Mouse (Mus musculus) midbrain, embryonic 15.5 days (tissue): ENCODE measurements at regions not wholly inside any gene's neighbourhood (a gene's known extent, or its start where the extent isn't known, plus 50 kb on each side); places are given as distances from the start of the nearest gene placed in this dataset.

Source experiments
- ATAC-seq: fragments of 200-750 bp; cut with Nextera tagmentation; replicated peaks from 2 replicates; pipeline ENCODE4 v1.8.0; 2017; ENCODE audit warnings: moderate TSS enrichment
- H3K27ac ChIP-seq: fragments of 300-500 bp; sonication (generic); 2 replicates; pipeline ENCODE4 v1.5.1; 2015; ENCODE audit warnings: mild to moderate bottlenecking, inconsistent platforms
- H3K27me3 ChIP-seq: fragments of 300-500 bp; sonication (generic); replicated peaks from 2 replicates; pipeline ENCODE4 v1.6.1; 2015; ENCODE audit warnings: inconsistent platforms
- H3K36me3 ChIP-seq: fragments of 300-500 bp; sonication (generic); replicated peaks from 2 replicates; pipeline ENCODE4 v1.6.1; 2015; ENCODE audit warnings: inconsistent platforms
- H3K4me1 ChIP-seq: fragments of 300-500 bp; sonication (generic); 2 replicates; pipeline ENCODE4 v1.6.1; 2015; ENCODE audit warnings: inconsistent platforms
- H3K4me2 ChIP-seq: fragments of 300-500 bp; sonication (generic); 2 replicates; pipeline ENCODE4 v1.6.1; 2015; ENCODE audit warnings: inconsistent platforms, mild to moderate bottlenecking, moderate library complexity
- H3K4me3 ChIP-seq: fragments of 300-500 bp; sonication (generic); 2 replicates; pipeline ENCODE4 v1.5.1; 2015; ENCODE audit warnings: mild to moderate bottlenecking, inconsistent platforms
- H3K9ac ChIP-seq: fragments of 300-500 bp; sonication (generic); 2 replicates; pipeline ENCODE4 v1.6.1; 2015; ENCODE audit warnings: mild to moderate bottlenecking, inconsistent platforms
- H3K9me3 ChIP-seq: fragments of 300-500 bp; sonication (generic); 2 replicates; pipeline ENCODE4 v1.6.1; 2016; ENCODE audit warnings: inconsistent platforms
- WGBS: fragments of 180-500 bp; shearing (Covaris S2); methylation state at CpG from one replicate; pipeline ENCODE4 v1.1.7; 2015; ENCODE audit warnings: mixed read lengths; 5-methylcytosine and 5-hydroxymethylcytosine counted together

- Histone ChIP-seq H3K4me1 (peaks cover 27% of the 10 kb centered on the region), H3K27me3 (no peaks in the 10 kb centered on the region), H3K4me2 (no peak overlapping the region), H3K9ac (no peak overlapping the region), H3K27ac (no peak overlapping the region), H3K9me3 (no peaks in the 10 kb centered on the region), H3K36me3 (no peaks in the 10 kb centered on the region), H3K4me3 (no peak overlapping the region)
- ATAC-seq: peak; percentile 65; the same call in 1 of the 2 replicates
- WGBS: 55% methylated on average over 11 of the region's 11 CpGs
Measured at GRCm38 (mm10) chr4:106103750-106104635, 212.0 kb upstream of the Usp24 start.

- no peaks in the 10 kb centered on the region for H3K9me3 ChIP-seq
- no peaks in the 10 kb centered on the region for H3K4me1 ChIP-seq
- H3K9ac ChIP-seq: no peak overlapping the region
- no peak for ATAC-seq
- no peak overlapping the region for H3K27ac ChIP-seq
- H3K4me2 ChIP-seq: no peak overlapping the region
- H3K27me3 ChIP-seq: no peaks in the 10 kb centered on the region
- no peaks in the 10 kb centered on the region for H3K36me3 ChIP-seq
- no peak overlapping the region for H3K4me3 ChIP-seq
Measured at GRCm38 (mm10) chr4:106112981-106113380, 203.0 kb upstream of the Usp24 start.

GRCm38 (mm10) chr4:106113747-106114146 lies 202.3 kb upstream of the Usp24 start:
- H3K9ac ChIP-seq: no peak overlapping the region
- no peak overlapping the region for H3K27ac ChIP-seq
- ATAC-seq: no peak
- no peaks in the 10 kb centered on the region for H3K27me3 ChIP-seq
- H3K36me3 ChIP-seq: no peaks in the 10 kb centered on the region
- H3K9me3 ChIP-seq: no peaks in the 10 kb centered on the region
- H3K4me2 ChIP-seq: no peak overlapping the region
- H3K4me1 ChIP-seq: no peaks in the 10 kb centered on the region
- no peak overlapping the region for H3K4me3 ChIP-seq

GRCm38 (mm10) chr4:106116611-106117010 lies 199.4 kb upstream of the Usp24 start:
- no peak overlapping the region for H3K9ac ChIP-seq
- no peak overlapping the region for H3K4me3 ChIP-seq
- H3K27me3 ChIP-seq: no peaks in the 10 kb centered on the region
- WGBS: 74% methylated on average over 7 of the region's 7 CpGs
- H3K36me3 ChIP-seq: no peaks in the 10 kb centered on the region
- H3K4me2 ChIP-seq: no peak overlapping the region
- no peaks in the 10 kb centered on the region for H3K4me1 ChIP-seq
- no peaks in the 10 kb centered on the region for H3K9me3 ChIP-seq
- no peak for ATAC-seq
- no peak overlapping the region for H3K27ac ChIP-seq

- no peak overlapping the region for H3K9ac ChIP-seq
- ATAC-seq: no peak
- no peaks in the 10 kb centered on the region for H3K9me3 ChIP-seq
- no peak overlapping the region for H3K4me2 ChIP-seq
- H3K4me1 ChIP-seq: no peaks in the 10 kb centered on the region
- no peak overlapping the region for H3K27ac ChIP-seq
- H3K4me3 ChIP-seq: no peak overlapping the region
- no peaks in the 10 kb centered on the region for H3K27me3 ChIP-seq
- no peaks in the 10 kb centered on the region for H3K36me3 ChIP-seq
- WGBS: 89% methylated on average over 1 of the region's 1 CpGs
Measured at GRCm38 (mm10) chr4:106121306-106121705, 194.7 kb upstream of the Usp24 start.

GRCm38 (mm10) chr4:106123038-106123654 lies 192.9 kb upstream of the Usp24 start:
- no peak overlapping the region for H3K27ac ChIP-seq
- no peak overlapping the region for H3K9ac ChIP-seq
- no peaks in the 10 kb centered on the region for H3K36me3 ChIP-seq
- no peak for ATAC-seq
- no peaks in the 10 kb centered on the region for H3K27me3 ChIP-seq
- H3K4me3 ChIP-seq: no peak overlapping the region
- WGBS: 88% methylated on average over 8 of the region's 8 CpGs
- no peak overlapping the region for H3K4me2 ChIP-seq
- H3K4me1 ChIP-seq: no peaks in the 10 kb centered on the region
- no peaks in the 10 kb centered on the region for H3K9me3 ChIP-seq

GRCm38 (mm10) chr4:106127199-106127598 lies 188.8 kb upstream of the Usp24 start:
- H3K9ac ChIP-seq: no peak overlapping the region
- ATAC-seq: no peak
- H3K36me3 ChIP-seq: no peaks in the 10 kb centered on the region
- no peak overlapping the region for H3K4me3 ChIP-seq
- WGBS: 24% methylated on average over 5 of the region's 5 CpGs
- H3K4me1 ChIP-seq: no peaks in the 10 kb centered on the region
- no peaks in the 10 kb centered on the region for H3K9me3 ChIP-seq
- H3K27ac ChIP-seq: no peak overlapping the region
- no peaks in the 10 kb centered on the region for H3K27me3 ChIP-seq
- no peak overlapping the region for H3K4me2 ChIP-seq

- Histone ChIP-seq H3K27ac (no peak overlapping the region), H3K9me3 (no peaks in the 10 kb centered on the region), H3K36me3 (no peaks in the 10 kb centered on the region), H3K4me3 (no peak overlapping the region), H3K4me1 (no peaks in the 10 kb centered on the region), H3K4me2 (no peak overlapping the region), H3K9ac (no peak overlapping the region), H3K27me3 (no peaks in the 10 kb centered on the region)
- 51% methylated on average over 7 of the region's 7 CpGs for WGBS
- ATAC-seq: no peak
Measured at GRCm38 (mm10) chr4:106127641-106128040, 188.4 kb upstream of the Usp24 start.

- Histone ChIP-seq H3K27ac (no peak overlapping the region), H3K4me3 (no peak overlapping the region), H3K27me3 (no peaks in the 10 kb centered on the region), H3K9ac (no peak overlapping the region), H3K4me1 (no peaks in the 10 kb centered on the region), H3K4me2 (no peak overlapping the region), H3K9me3 (no peaks in the 10 kb centered on the region), H3K36me3 (no peaks in the 10 kb centered on the region)
- ATAC-seq: no peak
- 84% methylated on average over 7 of the region's 7 CpGs for WGBS
Measured at GRCm38 (mm10) chr4:106129327-106129726, 186.7 kb upstream of the Usp24 start.

GRCm38 (mm10) chr4:106129803-106130202 lies 186.2 kb upstream of the Usp24 start:
- no peak overlapping the region for H3K4me2 ChIP-seq
- ATAC-seq: no peak

GRCm38 (mm10) chr4:106133746-106134730 lies 182.0 kb upstream of the Usp24 start:
- H3K4me2 ChIP-seq: no peak overlapping the region
- WGBS: 53% methylated on average over 10 of the region's 10 CpGs
- no peaks in the 10 kb centered on the region for H3K4me1 ChIP-seq
- no peaks in the 10 kb centered on the region for H3K36me3 ChIP-seq
- no peak for ATAC-seq
- no peak overlapping the region for H3K27ac ChIP-seq
- no peak overlapping the region for H3K9ac ChIP-seq
- H3K9me3 ChIP-seq: no peaks in the 10 kb centered on the region
- no peak overlapping the region for H3K4me3 ChIP-seq
- no peaks in the 10 kb centered on the region for H3K27me3 ChIP-seq

More at GRCm38 (mm10) chr4:106129803-106130202, 186.2 kb upstream of the Usp24 start:
- Histone ChIP-seq H3K9me3 (no peaks in the 10 kb centered on the region), H3K36me3 (no peaks in the 10 kb centered on the region), H3K4me3 (no peak overlapping the region), H3K27me3 (no peaks in the 10 kb centered on the region), H3K4me1 (no peaks in the 10 kb centered on the region), H3K9ac (no peak overlapping the region), H3K27ac (no peak overlapping the region)
- WGBS: 96% methylated on average over 2 of the region's 2 CpGs

- Histone ChIP-seq H3K27ac (no peak overlapping the region), H3K4me3 (no peak overlapping the region), H3K9ac (no peak overlapping the region), H3K4me2 (no peak overlapping the region), H3K4me1 (no peaks in the 10 kb centered on the region), H3K9me3 (no peaks in the 10 kb centered on the region), H3K36me3 (no peaks in the 10 kb centered on the region), H3K27me3 (no peaks in the 10 kb centered on the region)
- 92% methylated on average over 4 of the region's 4 CpGs for WGBS
- ATAC-seq: no peak
Measured at GRCm38 (mm10) chr4:106142741-106143140, 173.3 kb upstream of the Usp24 start.
